Mouse (Mus musculus): ENCODE data around the gene Ercc6.

DNA sequence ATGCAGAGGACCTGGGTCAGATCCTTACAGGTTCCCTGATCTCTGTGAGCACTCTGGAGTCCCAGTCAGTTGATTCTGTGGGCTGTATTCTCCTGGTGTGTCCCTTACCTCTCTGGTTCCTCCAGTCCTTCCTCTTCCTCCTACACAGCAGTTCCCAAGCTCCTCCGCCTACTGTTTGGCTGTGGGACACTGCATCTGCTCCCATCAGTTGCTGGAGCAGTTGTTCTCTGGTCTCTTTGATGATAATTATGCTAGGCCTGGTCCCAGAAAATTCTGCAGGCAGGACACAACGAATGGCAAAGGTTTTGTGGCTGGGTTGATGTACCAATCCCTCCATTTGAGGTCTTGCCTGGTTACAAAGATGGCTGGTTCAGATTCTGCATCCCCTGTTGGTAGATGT lies 12.0 kb upstream of the Ercc6 start:
- TF ChIP-seq CTCF (IDR thresholded peaks at IDR 0.05; ENCODE audit: low read depth) (no peak), EP300 (optimal IDR thresholded peaks at IDR 0.05) (no peak)

All from stomach, postnatal 0 days (tissue).